Mouse (Mus musculus): ENCODE data around the gene Gm14401. TPM values are rescaled to one million over a fixed set of nuclear protein-coding genes. Genes with fewer than 3 reads are reported as not detected.
"Not testable (repeated sequence)": the region's sequence is repeated elsewhere in the genome, so short reads cannot be mapped to it uniquely, and the experiment has no call there.

Gene Gm14401
- not detected in 2 replicates for polyA plus RNA-seq (2012; ENCODE audit: insufficient read depth, low replicate concordance)

- peaks cover 21% of the 10 kb centered on the region for H3K9me3 ChIP-seq
- not testable (repeated sequence) for H3K27me3 ChIP-seq (replicated peaks); H3K4me1 ChIP-seq; H3K36me3 ChIP-seq (replicated peaks; ENCODE audit: low read length); H3K4me3 ChIP-seq (replicated peaks)
These were observed at the start of gene Gm14401 for GRCm38 (mm10) chr2:177073432-177074423. Gene Gm14401 (plus strand): TSS chr2:177074320.

GRCm38 (mm10) chr2:177072807-177073206 lies 1.3 kb upstream of the Gm14401 start:
- H3K4me1 ChIP-seq; H3K27me3 ChIP-seq (replicated peaks); H3K36me3 ChIP-seq (replicated peaks; ENCODE audit: low read length); H3K4me3 ChIP-seq (replicated peaks): not testable (repeated sequence)
- peaks cover 20% of the 10 kb centered on the region for H3K9me3 ChIP-seq

- peaks cover 24% of the 10 kb centered on the region for H3K9me3 ChIP-seq
- not testable (repeated sequence) for H3K36me3 ChIP-seq (replicated peaks; ENCODE audit: low read length); H3K4me1 ChIP-seq; H3K4me3 ChIP-seq (replicated peaks); H3K27me3 ChIP-seq (replicated peaks)
These were observed 895 bp downstream of the Gm14401 start for GRCm38 (mm10) chr2:177075015-177075414.

- not testable (repeated sequence) for H3K36me3 ChIP-seq (replicated peaks; ENCODE audit: low read length); H3K4me1 ChIP-seq; H3K4me3 ChIP-seq (replicated peaks); H3K27me3 ChIP-seq (replicated peaks)
- peaks cover 19% of the 10 kb centered on the region for H3K9me3 ChIP-seq
These were observed 5.7 kb downstream of the Gm14401 start for GRCm38 (mm10) chr2:177079866-177080265.

DNA sequence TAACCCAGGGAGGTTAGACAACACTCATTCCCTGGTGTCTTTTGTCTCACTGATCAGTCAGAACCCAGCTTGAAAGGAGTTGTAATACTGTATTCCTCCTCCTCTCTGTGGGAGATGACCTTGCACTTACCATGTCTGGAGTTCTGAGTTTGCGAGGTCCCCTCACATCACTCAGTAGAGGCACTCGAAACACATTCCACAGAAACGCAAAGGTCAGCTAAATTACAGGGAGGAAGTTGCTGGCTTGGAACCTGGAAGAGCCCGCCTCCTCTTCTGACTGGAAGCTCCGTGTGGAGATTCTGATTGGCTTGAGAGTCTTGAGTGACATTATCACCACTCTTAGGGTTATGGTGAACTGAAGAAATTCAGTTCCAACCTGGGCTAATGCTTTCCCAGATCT lies 35.0 kb downstream of the Gm14401 start:
- H3K4me1 ChIP-seq; H3K9me3 ChIP-seq; H3K4me3 ChIP-seq (replicated peaks); H3K36me3 ChIP-seq (replicated peaks; ENCODE audit: low read length); H3K27me3 ChIP-seq (replicated peaks): not testable (repeated sequence)

- not testable (repeated sequence) for H3K4me1 ChIP-seq; H3K9me3 ChIP-seq; H3K27me3 ChIP-seq (replicated peaks); H3K36me3 ChIP-seq (replicated peaks; ENCODE audit: low read length); H3K4me3 ChIP-seq (replicated peaks)
These were observed 55.0 kb downstream of the Gm14401 start for GRCm38 (mm10) chr2:177129097-177129496.

Other genes starting within 250 kb of the Gm14401 start
- gene Gm14408, start 243.2 kb upstream of the Gm14401 start, polyA plus RNA-seq (2012; ENCODE audit: insufficient read depth, low replicate concordance), result not detected in 2 replicates
- 0.30 TPM in 1 of 2 replicates, not detected in the other for gene Gm14296, start 146.5 kb upstream of the Gm14401 start, polyA plus RNA-seq (2012; ENCODE audit: insufficient read depth, low replicate concordance)
- not detected in 2 replicates for gene Gm14419, start 73.4 kb upstream of the Gm14401 start, polyA plus RNA-seq (2012; ENCODE audit: insufficient read depth, low replicate concordance)
- gene Gm14410, start 132.1 kb downstream of the Gm14401 start, polyA plus RNA-seq (2012; ENCODE audit: insufficient read depth, low replicate concordance), result 7.5 TPM in 1 of 2 replicates, not detected in the other
- not detected in 2 replicates for gene Gm14409, start 192.7 kb downstream of the Gm14401 start, polyA plus RNA-seq (2012; ENCODE audit: insufficient read depth, low replicate concordance)
- gene Gm14412, start 250.0 kb downstream of the Gm14401 start, polyA plus RNA-seq (2012; ENCODE audit: insufficient read depth, low replicate concordance), result not detected in 2 replicates

All from megakaryocyte, embryonic 14.5 days (primary cell).